Mouse (Mus musculus) limb, embryonic 12.5 days (tissue): ENCODE data around the gene Fut1. TPM values are rescaled to one million over a fixed set of nuclear protein-coding genes. Genes with fewer than 3 reads are reported as not detected.

ENCODE experiments used
- ATAC-seq: fragments of 200-750 bp; cut with Nextera tagmentation; 2 replicates; pipeline ENCODE4 v1.8.0; 2017; ENCODE audit warnings: low read depth, moderate TSS enrichment; ENCODE audit not compliant: insufficient number of reproducible peaks, insufficient read depth, low FRiP score, low TSS enrichment
- H3K27ac ChIP-seq: fragments of 300-500 bp; sonication (generic); 2 replicates; pipeline ENCODE4 v1.5.1; 2016; ENCODE audit warnings: mild to moderate bottlenecking, moderate library complexity
- H3K27me3 ChIP-seq: fragments of 300-500 bp; sonication (generic); 2 replicates; pipeline ENCODE4 v1.6.1; 2016; ENCODE audit warnings: mild to moderate bottlenecking, moderate library complexity
- H3K36me3 ChIP-seq: fragments of 300-500 bp; sonication (generic); 2 replicates; pipeline ENCODE4 v1.6.1; 2016; ENCODE audit warnings: mild to moderate bottlenecking, moderate library complexity
- H3K4me1 ChIP-seq: fragments of 300-500 bp; sonication (generic); replicated peaks from 2 replicates; pipeline ENCODE4 v1.6.1; 2016
- H3K4me2 ChIP-seq: fragments of 300-500 bp; sonication (generic); 2 replicates; pipeline ENCODE4 v1.6.1; 2016; ENCODE audit warnings: mild to moderate bottlenecking, moderate library complexity
- H3K4me3 ChIP-seq: fragments of 300-500 bp; sonication (generic); replicated peaks from 2 replicates; pipeline ENCODE4 v1.5.1; 2016; ENCODE audit warnings: mild to moderate bottlenecking
- H3K9ac ChIP-seq: fragments of 300-500 bp; sonication (generic); replicated peaks from 2 replicates; pipeline ENCODE4 v1.6.1; 2016; ENCODE audit warnings: mild to moderate bottlenecking, moderate library complexity
- H3K9me3 ChIP-seq: fragments of 300-500 bp; sonication (generic); 2 replicates; pipeline ENCODE4 v1.6.1; 2016; ENCODE audit warnings: mild to moderate bottlenecking, moderate library complexity
- WGBS: fragments of 180-500 bp; shearing (Covaris S2); methylation state at CpG from one replicate; pipeline ENCODE4 v1.1.7; 2016; 5-methylcytosine and 5-hydroxymethylcytosine counted together
- polyA plus RNA-seq: library from polyadenylated mRNA; unstranded; fragments of >200 nt; fragmentation: Nextera tagmentation; extraction: Ambion mirVana; gene quantifications from 2 replicates; pipeline ENCODE4 v1.2.1, GENCODE M21; 2016

The Fut1 gene
- polyA plus RNA-seq, 1 experiment from 2014 or later: not detected

GRCm38 (mm10) chr7:45609511-45609910 is 7.6 kb upstream of the Fut1 start:
- Histone ChIP-seq H3K4me2 (no peak overlapping the region), H3K9me3 (no peaks in the 10 kb centered on the region), H3K4me1 (no peaks in the 10 kb centered on the region), H3K27me3 (no peaks in the 10 kb centered on the region), H3K36me3 (no peaks in the 10 kb centered on the region), H3K4me3 (no peak overlapping the region), H3K27ac (no peak overlapping the region), H3K9ac (no peak overlapping the region)
- ATAC-seq: no peak
- WGBS: 64% methylated on average over 1 of the region's 1 CpGs

DNA sequence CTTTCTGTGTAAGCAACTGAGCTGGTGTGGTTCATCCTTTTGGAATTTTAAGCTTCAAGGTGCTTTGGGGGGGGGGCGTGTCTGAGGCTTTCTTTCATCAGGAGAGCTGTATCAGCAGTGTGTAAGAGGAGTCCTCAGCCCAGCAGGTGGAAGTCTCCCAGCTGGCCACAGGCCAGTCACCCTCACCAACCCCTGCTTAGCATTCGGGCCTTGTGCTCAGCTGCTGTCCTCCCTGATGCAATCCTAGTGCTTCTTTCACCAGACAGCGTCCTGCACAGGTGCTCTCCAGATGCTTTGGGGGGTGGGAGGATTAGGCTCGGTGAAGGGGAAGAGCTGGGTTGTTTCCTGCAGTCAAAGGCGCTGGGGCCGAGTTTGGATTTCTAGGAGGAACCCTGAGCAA is 812 bp upstream of the Fut1 start:
- no peak overlapping the region for H3K4me3 ChIP-seq
- no peak overlapping the region for H3K27ac ChIP-seq
- H3K4me2 ChIP-seq: no peak overlapping the region
- peaks cover 48% of the 10 kb centered on the region for H3K27me3 ChIP-seq
- H3K36me3 ChIP-seq: no peaks in the 10 kb centered on the region
- peaks cover 18% of the 10 kb centered on the region for H3K4me1 ChIP-seq
- H3K9me3 ChIP-seq: no peaks in the 10 kb centered on the region
- 17% methylated on average over 6 of the region's 6 CpGs for WGBS
- H3K9ac ChIP-seq: no peak overlapping the region
- ATAC-seq: no peak

DNA sequence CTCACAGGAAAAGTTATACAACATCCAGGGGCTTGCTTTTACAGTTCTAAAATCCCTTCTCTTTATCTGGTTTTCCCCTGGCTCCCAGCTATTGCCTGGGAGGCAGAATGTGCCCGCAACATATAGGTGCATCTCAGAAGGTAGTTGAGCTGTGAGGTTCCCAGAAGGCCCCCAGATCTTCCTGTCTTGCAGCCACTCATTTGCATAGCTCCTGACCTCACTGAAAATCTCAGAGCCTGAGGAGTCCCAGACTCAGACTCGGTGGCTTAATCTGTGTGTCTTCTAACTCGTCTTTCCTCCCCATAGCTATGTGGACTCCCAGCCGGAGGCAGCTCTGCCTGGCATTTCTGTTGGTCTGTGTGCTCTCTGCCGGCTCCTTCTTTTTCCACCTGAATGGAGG is 1.2 kb downstream of the Fut1 start:
- Histone ChIP-seq H3K4me3 (no peak overlapping the region), H3K9ac (no peak overlapping the region), H3K27ac (no peak overlapping the region), H3K9me3 (no peaks in the 10 kb centered on the region), H3K4me1 (peaks cover 18% of the 10 kb centered on the region), H3K4me2 (no peak overlapping the region), H3K27me3 (peaks cover 48% of the 10 kb centered on the region), H3K36me3 (no peaks in the 10 kb centered on the region)
- ATAC-seq: no peak
- WGBS: 83% methylated on average over 5 of the region's 5 CpGs

GRCm38 (mm10) chr7:45619592-45619991 is 2.5 kb downstream of the Fut1 start:
- peaks cover 18% of the 10 kb centered on the region for H3K4me1 ChIP-seq
- H3K27ac ChIP-seq: no peak overlapping the region
- no peaks in the 10 kb centered on the region for H3K36me3 ChIP-seq
- no peak for ATAC-seq
- H3K9ac ChIP-seq: no peak overlapping the region
- H3K4me2 ChIP-seq: no peak overlapping the region
- H3K4me3 ChIP-seq: no peak overlapping the region
- H3K27me3 ChIP-seq: peaks cover 55% of the 10 kb centered on the region
- WGBS: 85% methylated on average over 5 of the region's 5 CpGs
- no peaks in the 10 kb centered on the region for H3K9me3 ChIP-seq

- H3K4me2 ChIP-seq: no peak within 1 kb of the TSS
- H3K9me3 ChIP-seq: no peaks in the 10 kb centered on the region
- H3K9ac ChIP-seq: no peak within 1 kb of the TSS
- no peak within 1 kb of the TSS for H3K27ac ChIP-seq
- H3K4me1 ChIP-seq: peaks cover 10% of the 10 kb centered on the region
- H3K4me3 ChIP-seq: no peak within 1 kb of the TSS
- WGBS: 29% methylated on average over 9 of the region's 9 CpGs
- no peak for ATAC-seq
- peaks cover 48% of the 10 kb centered on the region for H3K27me3 ChIP-seq
- H3K36me3 ChIP-seq: no peaks in the 10 kb centered on the region
These were observed 4.4 kb downstream of the Fut1 start, which contains the start of gene Izumo1 for GRCm38 (mm10) chr7:45621443-45621842. Gene Izumo1 (plus strand): TSS chr7:45621811.

DNA sequence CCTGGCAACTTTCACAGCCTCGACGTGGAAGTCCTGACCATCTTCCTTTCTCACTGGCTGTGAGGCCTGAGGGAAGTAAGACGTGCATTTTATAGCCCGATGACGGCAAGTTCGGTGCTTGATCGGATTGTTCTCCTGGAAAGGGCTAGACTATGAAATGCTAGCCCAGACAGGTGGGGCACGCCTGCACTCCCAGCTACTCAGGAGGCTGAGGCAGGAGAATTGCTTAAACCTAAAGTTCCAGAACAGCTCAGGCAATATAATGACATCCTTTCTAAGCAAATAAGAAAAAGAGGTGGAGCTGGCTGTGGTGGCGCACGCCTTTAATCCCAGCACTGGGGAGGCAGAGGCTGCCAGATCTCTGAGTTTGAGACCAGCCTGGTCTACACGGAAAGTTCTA is 6.4 kb downstream of the Fut1 start:
- H3K27me3 ChIP-seq: peaks cover 48% of the 10 kb centered on the region
- no peak overlapping the region for H3K27ac ChIP-seq
- no peak for ATAC-seq
- H3K4me3 ChIP-seq: no peak overlapping the region
- 0 out of 2 replicates have a peak, but pooled peaks cover 4% of the 10 kb centered on the region for H3K4me1 ChIP-seq
- WGBS: 89% methylated on average over 11 of the region's 11 CpGs
- H3K36me3 ChIP-seq: no peaks in the 10 kb centered on the region
- no peaks in the 10 kb centered on the region for H3K9me3 ChIP-seq
- H3K4me2 ChIP-seq: no peak overlapping the region
- H3K9ac ChIP-seq: no peak overlapping the region

GRCm38 (mm10) chr7:45624718-45625117 is 7.6 kb downstream of the Fut1 start:
- no peak overlapping the region for H3K4me2 ChIP-seq
- H3K9me3 ChIP-seq: no peaks in the 10 kb centered on the region
- WGBS: 32% methylated on average over 3 of the region's 3 CpGs
- H3K4me1 ChIP-seq: 0 out of 2 replicates have a peak, but pooled peaks cover 4% of the 10 kb centered on the region
- H3K27ac ChIP-seq: no peak overlapping the region
- H3K36me3 ChIP-seq: no peaks in the 10 kb centered on the region
- no peak overlapping the region for H3K9ac ChIP-seq
- ATAC-seq: no peak
- no peak overlapping the region for H3K4me3 ChIP-seq
- H3K27me3 ChIP-seq: peaks cover 44% of the 10 kb centered on the region

- Histone ChIP-seq H3K4me2 (no peak overlapping the region), H3K27me3 (peaks cover 50% of the 10 kb centered on the region), H3K4me1 (0 out of 2 replicates have a peak, but pooled peaks cover 4% of the 10 kb centered on the region), H3K9ac (no peak overlapping the region), H3K4me3 (no peak overlapping the region), H3K27ac (no peak overlapping the region), H3K36me3 (no peaks in the 10 kb centered on the region), H3K9me3 (no peaks in the 10 kb centered on the region)
- ATAC-seq: no peak
- 89% methylated on average over 8 of the region's 8 CpGs for WGBS
These were observed 8.4 kb downstream of the Fut1 start for GRCm38 (mm10) chr7:45625481-45625880.

DNA sequence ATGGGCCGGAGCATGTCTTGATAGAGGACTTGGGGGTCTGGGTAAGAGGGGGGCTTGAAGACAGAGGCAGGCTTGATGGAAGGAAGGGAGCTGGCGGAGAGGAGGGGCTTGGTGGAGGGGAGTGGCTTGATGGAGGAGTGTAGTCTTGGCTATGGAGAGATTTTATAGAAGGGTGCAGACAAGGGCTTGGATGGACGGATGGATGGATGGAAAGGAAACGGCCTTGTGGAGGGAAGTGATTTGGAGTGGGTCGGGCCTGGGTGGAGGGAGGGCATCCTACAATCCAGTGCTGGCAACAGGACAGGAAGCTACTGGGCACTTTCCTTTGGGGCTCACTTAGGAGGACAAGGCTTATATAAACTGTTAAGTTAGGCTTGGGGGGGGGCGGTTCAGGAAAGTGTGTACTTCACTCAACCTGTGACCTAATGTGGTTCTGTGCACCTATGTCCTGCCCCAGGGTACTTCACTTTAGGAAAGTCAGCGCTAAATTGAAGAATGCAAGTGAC is 9.5 kb downstream of the Fut1 start:
- Histone ChIP-seq H3K27ac (0 out of 2 replicates have a peak overlapping the region, but pooled peaks have one; percentile 23), H3K4me3 (no peak overlapping the region), H3K9me3 (no peaks in the 10 kb centered on the region), H3K4me1 (0 out of 2 replicates have a peak, but pooled peaks cover 4% of the 10 kb centered on the region), H3K9ac (no peak overlapping the region), H3K36me3 (no peaks in the 10 kb centered on the region), H3K4me2 (no peak overlapping the region), H3K27me3 (peaks cover 58% of the 10 kb centered on the region)
- ATAC-seq: no peak
- 89% methylated on average over 7 of the region's 7 CpGs for WGBS

DNA sequence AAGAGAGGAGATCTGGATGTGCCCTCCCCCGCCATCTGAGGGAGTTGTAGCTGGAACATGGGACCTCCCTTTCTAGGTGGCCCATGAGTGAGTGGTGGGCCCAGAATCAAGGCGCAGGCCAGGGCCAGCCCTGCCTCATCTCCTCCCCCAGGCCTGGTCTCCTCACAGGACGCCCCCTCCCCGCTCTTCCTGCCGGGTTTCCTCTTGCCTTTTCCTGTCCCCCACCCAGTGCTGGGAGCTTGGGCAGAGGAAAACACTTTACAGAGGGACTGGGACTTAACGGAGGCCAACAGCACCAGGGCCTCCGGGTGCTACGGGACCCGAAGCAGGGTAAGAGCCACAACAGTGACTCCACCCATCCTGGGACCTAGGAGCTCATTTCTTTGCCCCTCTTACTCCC is 10.2 kb downstream of the Fut1 start, which contains the start of gene Rasip1:
Gene Rasip1 (plus strand): TSS at position 228 of the 400 bp plus-strand sequence.
- H3K36me3 ChIP-seq: no peaks in the 10 kb centered on the region
- peak within 1 kb of the TSS; percentile 75 for H3K9ac ChIP-seq
- WGBS: 77% methylated on average over 9 of the region's 9 CpGs
- ATAC-seq: no peak
- peak within 1 kb of the TSS; percentile 51; the same call in 1 of the 2 replicates for H3K27ac ChIP-seq
- peaks cover 6% of the 10 kb centered on the region; the same call in 1 of the 2 replicates for H3K4me1 ChIP-seq
- no peaks in the 10 kb centered on the region for H3K9me3 ChIP-seq
- H3K27me3 ChIP-seq: peaks cover 64% of the 10 kb centered on the region
- H3K4me3 ChIP-seq: peak within 1 kb of the TSS; percentile 61
- peak within 1 kb of the TSS; percentile 88 for H3K4me2 ChIP-seq

DNA sequence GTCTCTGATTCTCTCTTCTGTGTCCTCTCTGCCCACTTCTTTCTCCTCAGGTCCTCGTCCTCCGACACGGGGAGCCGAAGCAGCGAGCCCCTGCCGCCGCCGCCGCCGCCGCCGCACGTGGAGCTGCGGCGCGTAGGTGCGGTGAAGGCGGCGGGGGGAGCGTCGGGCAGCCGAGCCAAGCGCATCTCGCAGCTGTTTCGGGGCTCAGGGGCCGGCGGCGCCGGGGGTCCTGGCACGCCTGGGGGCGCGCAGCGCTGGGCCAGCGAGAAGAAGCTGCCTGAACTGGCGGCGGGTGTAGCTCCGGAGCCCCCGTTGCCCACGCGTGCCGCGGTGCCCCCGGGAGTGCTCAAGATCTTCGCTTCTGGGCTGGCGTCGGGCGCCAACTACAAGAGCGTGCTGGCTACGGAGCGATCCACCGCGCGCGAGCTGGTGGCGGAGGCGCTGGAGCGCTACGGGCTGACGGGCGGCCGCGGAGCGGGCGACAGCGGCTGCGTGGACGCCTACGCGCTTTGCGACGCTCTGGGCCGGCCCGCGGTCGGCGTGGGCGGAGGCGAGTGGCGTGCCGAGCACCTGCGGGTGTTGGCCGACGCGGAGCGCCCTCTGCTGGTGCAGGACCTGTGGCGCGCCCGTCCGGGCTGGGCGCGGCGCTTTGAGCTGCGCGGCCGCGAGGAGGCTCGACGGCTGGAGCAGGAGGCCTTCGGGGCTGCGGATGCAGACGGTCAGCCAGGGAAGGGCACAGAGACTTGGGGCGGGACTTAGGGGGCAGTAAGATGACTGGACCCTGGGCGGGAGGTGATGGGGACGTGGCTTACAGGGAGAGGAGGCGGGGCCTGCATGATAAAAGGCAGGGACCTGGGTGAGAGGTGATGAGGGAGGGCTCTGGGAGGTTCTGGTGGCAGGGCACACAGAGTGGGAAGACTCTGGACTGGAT is 11.5 kb downstream of the Fut1 start:
- Histone ChIP-seq H3K9me3 (no peaks in the 10 kb centered on the region), H3K4me1 (peaks cover 11% of the 10 kb centered on the region), H3K27me3 (peaks cover 76% of the 10 kb centered on the region), H3K27ac (peak overlapping the region; percentile 51; the same call in 1 of the 2 replicates), H3K36me3 (no peaks in the 10 kb centered on the region), H3K4me2 (peak overlapping the region; percentile 88), H3K4me3 (peak overlapping the region; percentile 61), H3K9ac (peak overlapping the region; percentile 75)
- peak; percentile 56 for ATAC-seq
- WGBS: 1% methylated on average over 105 of the region's 105 CpGs
